Mouse (Mus musculus) ES-Bruce4 (cell line): Measurements from ENCODE around the gene Ubr4. TPM values are rescaled to one million over a fixed set of nuclear protein-coding genes. Genes with fewer than 3 reads are reported as not detected.

Source experiments
- H3K27ac ChIP-seq: 2 replicates; pipeline ENCODE4 v1.5.1; 2012; ENCODE audit warnings: low read length, inconsistent platforms; ENCODE audit not compliant: insufficient read depth
- H3K27me3 ChIP-seq: 2 replicates; pipeline ENCODE4 v1.6.1; 2012; ENCODE audit warnings: mild to moderate bottlenecking, low read length, inconsistent platforms; ENCODE audit not compliant: control insufficient read depth, poor library complexity, insufficient read depth, severe bottlenecking
- H3K36me3 ChIP-seq: 2 replicates; pipeline ENCODE4 v1.6.1; 2012; ENCODE audit warnings: inconsistent platforms, mild to moderate bottlenecking, low read length, moderate library complexity; ENCODE audit not compliant: control insufficient read depth, poor library complexity, insufficient read depth, severe bottlenecking
- H3K4me1 ChIP-seq: one replicate; pipeline ENCODE4 v1.8.1; 2011; ENCODE audit warnings: low read length; ENCODE audit not compliant: control insufficient read depth, insufficient read depth
- H3K4me3 ChIP-seq: 2 replicates; pipeline ENCODE4 v1.5.1; 2011; ENCODE audit warnings: low read depth, mild to moderate bottlenecking, low read length
- H3K9ac ChIP-seq: 2 replicates; pipeline ENCODE4 v1.6.1; 2012; ENCODE audit warnings: low read depth, mild to moderate bottlenecking, inconsistent platforms; ENCODE audit not compliant: poor library complexity, severe bottlenecking
- H3K9me3 ChIP-seq: replicated peaks from 2 replicates; pipeline ENCODE4 v1.6.1; 2012; ENCODE audit warnings: mild to moderate bottlenecking, low read length, inconsistent platforms; ENCODE audit not compliant: control insufficient read depth, poor library complexity, insufficient read depth, severe bottlenecking
- CTCF ChIP-seq: IDR thresholded peaks from one replicate; pipeline ENCODE4 v1.8.1; 2011; ENCODE audit warnings: low read depth, low read length
- EP300 ChIP-seq: IDR thresholded peaks from 2 replicates; pipeline ENCODE4 v1.6.1; 2011; ENCODE audit warnings: low read depth, low read length; ENCODE audit not compliant: insufficient read depth
- POLR2A ChIP-seq: IDR thresholded peaks from one replicate; pipeline ENCODE4 v1.8.1; 2011; ENCODE audit warnings: low read length; ENCODE audit not compliant: insufficient read depth
- polyA plus RNA-seq: library from polyadenylated mRNA; stranded (reverse); fragments of >200 nt; gene quantifications from 2 replicates; pipeline ENCODE4 v1.2.4, GENCODE M21; 2011; ENCODE audit warnings: low read depth; ENCODE audit not compliant: missing spikeins, insufficient read depth, insufficient read length

Ubr4 gene
- 141 and 159 TPM in 2 replicates for polyA plus RNA-seq

DNA sequence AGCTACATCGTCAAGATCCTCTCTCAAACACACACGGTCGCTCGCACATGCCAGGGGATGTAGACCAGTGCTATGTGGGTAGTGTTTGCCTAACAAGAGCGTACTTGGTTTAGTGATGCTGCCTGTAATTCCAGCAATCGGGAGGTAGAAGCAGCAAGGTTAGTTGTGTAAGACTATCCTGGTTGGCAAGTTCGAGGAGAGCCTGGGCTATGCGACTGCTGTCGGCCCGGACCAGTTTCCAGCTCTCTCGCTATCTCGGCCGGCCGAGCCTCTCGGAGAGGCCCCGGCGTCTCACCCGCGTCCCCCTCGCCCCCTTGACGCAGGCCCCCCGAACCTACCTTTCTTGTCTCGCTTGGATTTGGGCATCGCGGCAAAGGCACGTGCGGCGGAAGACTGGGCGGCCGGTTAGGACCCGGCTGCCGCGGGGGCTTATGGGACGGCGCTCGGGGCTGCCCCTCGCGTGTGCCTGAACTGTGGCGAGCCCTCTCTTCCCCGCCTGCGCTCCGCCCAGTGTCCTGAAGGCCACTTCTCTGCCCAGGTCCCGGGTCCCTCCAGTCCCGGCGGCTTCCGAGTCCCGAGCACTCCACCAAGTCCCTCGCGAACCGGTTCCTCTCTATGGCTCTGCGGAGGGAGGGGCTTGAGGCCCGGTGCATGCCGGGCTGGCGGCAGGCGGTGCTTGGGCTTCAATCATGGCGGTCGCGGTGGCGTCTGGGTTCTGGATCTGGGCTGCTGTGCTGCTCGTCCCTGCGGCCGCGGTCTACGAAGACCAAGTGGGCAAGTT, at the start of gene Ubr4, which contains the start of the genes Mrto4 and Emc1:
Gene Ubr4 (plus strand): TSS at position 679 of the 781 bp plus-strand sequence.
Gene Mrto4 (minus strand): TSS at position 646 of the 781 bp plus-strand sequence.
Gene Emc1 (plus strand): TSS at position 657 of the 781 bp plus-strand sequence.
- Histone ChIP-seq H3K9me3 (no peaks in the 10 kb centered on the region), H3K4me3 (peak within 1 kb of the TSS; percentile 100), H3K4me1 (no peaks in the 10 kb centered on the region), H3K9ac (peak within 1 kb of the TSS; percentile 88), H3K27ac (0 out of 2 replicates have a peak within 1 kb of the TSS, but pooled peaks have one; percentile 29), H3K27me3 (no peaks in the 10 kb centered on the region), H3K36me3 (peaks cover 19% of the 10 kb centered on the region)
- TF ChIP-seq POLR2A: no peak
- TF ChIP-seq EP300: no peak

DNA sequence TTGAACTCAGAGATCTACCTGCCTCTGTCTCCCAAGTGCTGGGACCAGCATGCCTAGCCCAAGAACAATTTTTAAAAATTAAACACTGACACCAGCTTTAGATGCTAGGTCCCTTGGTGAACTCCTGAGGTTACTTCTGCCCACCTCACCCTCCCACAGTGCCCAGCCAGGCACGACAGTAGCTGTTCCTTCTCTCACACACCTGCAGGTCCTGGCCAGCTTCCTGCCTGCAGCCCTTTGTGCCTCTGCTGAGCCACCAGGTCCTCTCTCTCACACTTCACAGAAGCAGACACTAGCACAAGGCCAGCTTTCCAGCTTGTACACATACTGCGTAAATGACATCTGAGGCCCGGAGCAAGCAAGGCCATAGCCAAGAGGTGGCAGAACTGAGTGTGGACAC, 46.9 kb upstream of the Ubr4 start:
- Histone ChIP-seq H3K9ac (no peak overlapping the region), H3K9me3 (no peaks in the 10 kb centered on the region), H3K4me1 (no peaks in the 10 kb centered on the region), H3K36me3 (no peaks in the 10 kb centered on the region), H3K27me3 (no peaks in the 10 kb centered on the region), H3K4me3 (no peak overlapping the region), H3K27ac (no peak overlapping the region)
- no peak for TF ChIP-seq CTCF
- TF ChIP-seq EP300: no peak
- no peak for TF ChIP-seq POLR2A

DNA sequence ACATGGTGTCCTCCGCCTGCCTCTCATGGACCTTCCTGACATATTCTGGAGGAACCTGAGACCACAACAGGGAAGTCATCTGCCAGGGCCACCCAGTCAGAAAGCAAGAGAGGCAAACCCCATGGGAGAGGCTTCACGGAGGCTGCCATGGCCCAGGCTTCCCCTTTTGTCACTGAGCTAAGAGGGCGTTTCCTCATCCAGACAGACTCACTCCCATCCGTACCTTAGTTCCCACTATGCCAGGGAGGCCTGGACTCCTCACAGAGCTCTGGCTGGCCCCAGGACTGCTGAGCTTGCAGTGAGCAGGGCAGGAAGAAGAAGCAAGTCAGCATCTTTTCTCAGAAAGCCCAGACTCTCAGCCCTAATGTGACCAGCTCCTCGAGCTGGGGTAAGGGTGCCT, 44.5 kb upstream of the Ubr4 start:
- H3K4me3 ChIP-seq: no peak overlapping the region
- H3K4me1 ChIP-seq: no peaks in the 10 kb centered on the region
- H3K27ac ChIP-seq: no peak overlapping the region
- no peaks in the 10 kb centered on the region for H3K36me3 ChIP-seq
- no peak for TF ChIP-seq POLR2A
- TF ChIP-seq EP300: no peak
- H3K9ac ChIP-seq: no peak overlapping the region
- no peaks in the 10 kb centered on the region for H3K9me3 ChIP-seq
- H3K27me3 ChIP-seq: no peaks in the 10 kb centered on the region

DNA sequence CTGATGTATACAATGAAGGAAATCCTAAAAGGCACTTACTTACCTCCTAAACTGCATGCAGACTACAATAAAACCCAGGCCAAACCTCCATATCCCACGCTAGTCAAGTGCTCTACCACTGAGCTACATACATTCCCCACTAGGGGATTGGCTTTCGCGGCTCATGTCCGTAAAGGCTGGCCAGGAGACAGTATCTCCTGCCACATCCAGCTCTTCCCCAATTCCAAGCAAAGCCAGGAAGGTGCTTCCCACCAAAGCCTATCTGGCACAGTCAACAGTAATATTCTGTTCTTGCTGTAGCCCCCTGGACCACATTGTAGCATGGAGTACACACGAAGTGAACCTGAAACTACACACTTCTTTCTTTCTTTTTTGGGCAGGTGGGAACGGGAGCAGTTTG, 42.8 kb upstream of the Ubr4 start:
- Histone ChIP-seq H3K9me3 (no peaks in the 10 kb centered on the region), H3K9ac (peak overlapping the region; percentile 79), H3K4me3 (peak overlapping the region; percentile 85), H3K27ac (no peak overlapping the region), H3K4me1 (no peaks in the 10 kb centered on the region), H3K36me3 (no peaks in the 10 kb centered on the region), H3K27me3 (no peaks in the 10 kb centered on the region)
- TF ChIP-seq CTCF (no peak), POLR2A (no peak), EP300 (no peak)

DNA sequence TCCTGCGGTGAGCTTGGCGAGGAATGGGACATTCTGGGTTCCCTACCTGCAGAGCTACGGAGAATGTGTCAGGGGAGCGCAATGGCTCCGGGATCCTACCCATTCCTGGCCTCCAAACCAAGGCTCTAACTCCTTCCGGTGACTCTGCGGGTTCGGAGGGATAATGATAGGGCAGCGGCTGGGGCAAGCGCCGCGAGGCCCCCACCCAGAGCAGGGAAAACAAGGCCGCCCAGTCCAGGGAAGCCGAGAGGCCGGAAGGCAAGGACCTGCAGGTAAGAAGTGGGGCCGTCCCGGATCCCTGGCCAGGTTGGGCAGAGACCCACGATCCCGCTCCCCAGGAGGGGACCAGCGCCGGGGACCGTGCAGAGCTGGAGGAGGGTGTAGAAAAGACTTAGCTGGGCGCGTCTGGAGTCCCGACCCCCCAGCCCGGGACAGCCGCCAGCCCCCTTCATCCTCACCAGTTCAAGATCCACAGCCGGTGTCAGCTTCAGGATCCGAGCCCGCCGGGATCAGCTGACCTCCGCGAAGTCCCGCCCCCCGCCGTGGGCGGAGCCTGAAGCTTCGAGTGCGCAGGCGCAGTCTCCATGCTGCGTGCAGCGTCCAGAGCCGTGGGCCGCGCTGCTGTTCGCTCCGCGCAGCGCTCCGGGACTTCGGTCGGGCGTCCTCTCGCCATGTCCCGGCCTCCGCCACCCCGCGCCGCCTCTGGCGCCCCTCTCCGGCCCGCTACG, 42.1 kb upstream of the Ubr4 start, which contains the start of the genes Pqlc2 and Akr7a5:
Gene Pqlc2 (minus strand): TSS at position 538 of the 728 bp plus-strand sequence.
Gene Akr7a5 (plus strand): TSS at position 574 of the 728 bp plus-strand sequence.
- Histone ChIP-seq H3K9ac (peak within 1 kb of the TSS; percentile 79), H3K36me3 (no peaks in the 10 kb centered on the region), H3K4me1 (no peaks in the 10 kb centered on the region), H3K27ac (no peak within 1 kb of the TSS), H3K27me3 (no peaks in the 10 kb centered on the region), H3K9me3 (no peaks in the 10 kb centered on the region), H3K4me3 (peak within 1 kb of the TSS; percentile 85)
- no peak for TF ChIP-seq CTCF
- TF ChIP-seq POLR2A: peak; percentile 98
